In the genomic region with DNA sequence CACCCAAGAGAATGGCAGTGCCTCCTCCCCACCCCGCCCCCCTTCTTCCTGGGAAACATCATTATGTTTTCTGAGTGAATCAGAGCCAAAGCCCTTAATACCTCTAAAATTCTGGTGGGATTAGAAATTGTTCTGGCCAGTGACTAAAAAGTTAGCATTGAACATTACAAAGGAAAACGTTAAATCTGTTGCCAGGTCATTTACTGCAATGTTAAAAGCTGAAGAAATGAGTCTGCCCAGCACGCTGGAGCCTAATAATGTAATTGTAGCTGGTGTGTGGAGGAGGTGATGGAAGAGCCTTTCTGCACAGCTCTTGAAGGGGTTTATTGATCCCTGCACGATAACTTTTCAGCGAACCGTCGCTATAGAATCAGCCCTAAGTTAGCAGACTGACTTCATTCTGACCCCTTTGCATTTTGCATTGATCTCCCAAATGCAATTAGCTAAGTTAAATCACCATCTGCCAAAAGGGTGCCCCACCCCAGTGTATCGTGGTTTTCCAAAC, we compare ENCODE assay signal across 22 mouse cellular contexts.
DNase-seq lines count a peak whose midpoint lies in the region; ATAC-seq and TF ChIP-seq lines count a peak whose summit lies in the region.
"Had no signal": no experiment of that assay in that cellular context is flagged by ENCODE, and none has a peak within 500 bp of the region (broad histone marks: within the 10 kb centered on the region; RNA-seq: fewer than 3 reads in every experiment).

No protein-coding gene starts in this region.

- no peak for ATAC-seq in embryonic facial prominence, embryonic 14.5 days (ENCODE audit: low read depth)
- peak; percentile 84; the same call in 1 of the 2 replicates for ATAC-seq in limb, embryonic 13.5 days (ENCODE audit: low FRiP score, low read depth)
- peak; percentile 63; the same call in 1 of the 2 replicates for ATAC-seq in limb, embryonic 14.5 days (ENCODE audit: low FRiP score, low read depth)
- no peak for ATAC-seq in forebrain, postnatal 0 days
- ATAC-seq: activated CD4-positive, CD25-positive, alpha-beta regulatory T cell, adult 4 months; CD4-positive, CD25-positive, alpha-beta regulatory T cell, adult 4 months; forebrain, embryonic 13.5 days; forebrain, embryonic 15.5 days had no signal

- no peak for TF ChIP-seq CTCF in forebrain, postnatal 0 days (IDR thresholded peaks at IDR 0.05; ENCODE audit: low read depth)

- H3K4me2 ChIP-seq in embryonic facial prominence, embryonic 14.5 days (ENCODE audit: low read depth, low read length), result no peak overlapping the region
- H3K4me2 ChIP-seq in limb, embryonic 13.5 days (replicated peaks), result no peak overlapping the region
- no peak overlapping the region for H3K4me2 ChIP-seq in limb, embryonic 14.5 days (replicated peaks; ENCODE audit: low read depth, low read length, severe bottlenecking)
- H3K4me2 ChIP-seq in forebrain, postnatal 0 days (ENCODE audit: low read depth), result no peak overlapping the region
- H3K4me2 ChIP-seq: embryonic facial prominence, embryonic 13.5 days; forebrain, embryonic 13.5 days; forebrain, embryonic 15.5 days had no signal

- WGBS in embryonic facial prominence, embryonic 14.5 days, result 70% methylated on average over 8 of the region's 8 CpGs
- 86% methylated on average over 8 of the region's 8 CpGs for WGBS in embryonic facial prominence, embryonic 10.5 days
- WGBS in limb, embryonic 13.5 days, result 45% methylated on average over 8 of the region's 8 CpGs
- WGBS in limb, embryonic 10.5 days, result 91% methylated on average over 8 of the region's 8 CpGs
- WGBS in limb, embryonic 14.5 days, result 40% methylated on average over 8 of the region's 8 CpGs
- WGBS in forebrain, postnatal 0 days, result 72% methylated on average over 8 of the region's 8 CpGs

- DNase-seq in embryonic facial prominence, embryonic 14.5 days (ENCODE audit: low spot score), result no peak
- DNase-seq in embryonic facial prominence, embryonic 10.5 days (ENCODE audit: low spot score), result no peak
- no peak for DNase-seq in limb, embryonic 10.5 days (ENCODE audit: low spot score)
- peak; percentile 71 for DNase-seq in limb, embryonic 14.5 days (ENCODE audit: low spot score)
- no peak for DNase-seq in forebrain, postnatal 0 days
- DNase-seq: adrenal gland, adult 8-10 months; adrenal gland, postnatal 36 days; B cell, adult 2 months; cerebellum, adult 11 months; cerebellum, adult 18-20 months; cerebellum, adult 8-10 months; cerebellum, adult 9-11 months; cerebellum, postnatal 14 days; cerebellum, postnatal 36 days had no signal

- no peaks in the 10 kb centered on the region for H3K27me3 ChIP-seq in embryonic facial prominence, embryonic 14.5 days (replicated peaks; ENCODE audit: control insufficient read depth, insufficient read depth, low read length)
- H3K27me3 ChIP-seq in embryonic facial prominence, embryonic 10.5 days (replicated peaks; ENCODE audit: low read depth, poor library complexity, severe bottlenecking), result no peaks in the 10 kb centered on the region
- no peaks in the 10 kb centered on the region for H3K27me3 ChIP-seq in limb, embryonic 13.5 days
- H3K27me3 ChIP-seq in limb, embryonic 10.5 days (ENCODE audit: low read depth, poor library complexity, severe bottlenecking), result no peaks in the 10 kb centered on the region
- no peaks in the 10 kb centered on the region for H3K27me3 ChIP-seq in limb, embryonic 14.5 days (ENCODE audit: control insufficient read depth, insufficient read depth, low read length)
- H3K27me3 ChIP-seq in forebrain, postnatal 0 days (ENCODE audit: insufficient read depth, low read length), result no peaks in the 10 kb centered on the region
- H3K27me3 ChIP-seq: CH12.LX; embryonic facial prominence, embryonic 13.5 days; forebrain, embryonic 13.5 days; forebrain, embryonic 15.5 days had no signal

- no peak overlapping the region for H3K4me3 ChIP-seq in embryonic facial prominence, embryonic 14.5 days (ENCODE audit: low read depth, low read length)
- no peak overlapping the region for H3K4me3 ChIP-seq in embryonic facial prominence, embryonic 10.5 days
- no peak overlapping the region for H3K4me3 ChIP-seq in limb, embryonic 13.5 days
- H3K4me3 ChIP-seq in limb, embryonic 10.5 days, result no peak overlapping the region
- no peak overlapping the region for H3K4me3 ChIP-seq in limb, embryonic 14.5 days (replicated peaks; ENCODE audit: low read length)
- H3K4me3 ChIP-seq in forebrain, postnatal 0 days (ENCODE audit: low read depth, low read length), result no peak overlapping the region
- H3K4me3 ChIP-seq: embryonic facial prominence, embryonic 13.5 days; forebrain, embryonic 13.5 days; forebrain, embryonic 15.5 days had no signal

- H3K27ac ChIP-seq in embryonic facial prominence, embryonic 14.5 days (replicated peaks; ENCODE audit: low read depth, low read length), result 0 out of 2 replicates have a peak overlapping the region, but pooled peaks have one; percentile 33
- no peak overlapping the region for H3K27ac ChIP-seq in embryonic facial prominence, embryonic 10.5 days (replicated peaks)
- H3K27ac ChIP-seq in limb, embryonic 13.5 days, result no peak overlapping the region
- H3K27ac ChIP-seq in limb, embryonic 10.5 days, result no peak overlapping the region
- H3K27ac ChIP-seq in limb, embryonic 14.5 days (replicated peaks; ENCODE audit: low read depth, low read length), result peak overlapping the region; percentile 26; the same call in 1 of the 2 replicates
- H3K27ac ChIP-seq in forebrain, postnatal 0 days (ENCODE audit: low read depth, low read length), result no peak overlapping the region
- H3K27ac ChIP-seq: embryonic facial prominence, embryonic 13.5 days; forebrain, embryonic 13.5 days; forebrain, embryonic 15.5 days had no signal

- H3K9ac ChIP-seq in embryonic facial prominence, embryonic 14.5 days (ENCODE audit: low read depth, low read length), result no peak overlapping the region
- H3K9ac ChIP-seq in limb, embryonic 13.5 days, result no peak overlapping the region
- H3K9ac ChIP-seq in limb, embryonic 14.5 days (ENCODE audit: low read depth, low read length, severe bottlenecking), result no peak overlapping the region
- no peak overlapping the region for H3K9ac ChIP-seq in forebrain, postnatal 0 days
- H3K9ac ChIP-seq: embryonic facial prominence, embryonic 13.5 days; forebrain, embryonic 13.5 days; forebrain, embryonic 15.5 days had no signal

- H3K4me1 ChIP-seq in embryonic facial prominence, embryonic 14.5 days (ENCODE audit: control insufficient read depth, insufficient read depth, low read length), result no peaks in the 10 kb centered on the region; the same call in 1 of the 2 replicates
- H3K4me1 ChIP-seq in embryonic facial prominence, embryonic 10.5 days, result no peaks in the 10 kb centered on the region; the same call in 1 of the 2 replicates
- H3K4me1 ChIP-seq in limb, embryonic 13.5 days, result peaks cover 27% of the 10 kb centered on the region
- H3K4me1 ChIP-seq in limb, embryonic 10.5 days, result no peaks in the 10 kb centered on the region
- peaks cover 17% of the 10 kb centered on the region; the same call in 1 of the 2 replicates for H3K4me1 ChIP-seq in limb, embryonic 14.5 days (ENCODE audit: control insufficient read depth, insufficient read depth, low read length)
- H3K4me1 ChIP-seq in forebrain, postnatal 0 days (ENCODE audit: insufficient read depth), result no peaks in the 10 kb centered on the region
- H3K4me1 ChIP-seq: forebrain, embryonic 13.5 days; forebrain, embryonic 15.5 days had no signal

- H3K9me3 ChIP-seq in embryonic facial prominence, embryonic 14.5 days (ENCODE audit: control insufficient read depth, low read length), result no peaks in the 10 kb centered on the region
- H3K9me3 ChIP-seq in embryonic facial prominence, embryonic 10.5 days, result no peaks in the 10 kb centered on the region
- peaks cover 4% of the 10 kb centered on the region; the same call in 1 of the 2 replicates for H3K9me3 ChIP-seq in limb, embryonic 13.5 days
- H3K9me3 ChIP-seq in limb, embryonic 10.5 days (replicated peaks), result no peaks in the 10 kb centered on the region
- no peaks in the 10 kb centered on the region for H3K9me3 ChIP-seq in limb, embryonic 14.5 days (ENCODE audit: control insufficient read depth, low read length)
- no peaks in the 10 kb centered on the region for H3K9me3 ChIP-seq in forebrain, postnatal 0 days (ENCODE audit: low read length)
- H3K9me3 ChIP-seq: embryonic facial prominence, embryonic 13.5 days; forebrain, embryonic 13.5 days; forebrain, embryonic 15.5 days; G1E had no signal

- TF ChIP-seq POLR2A in limb, embryonic 14.5 days (IDR thresholded peaks at IDR 0.05; ENCODE audit: borderline replicate concordance, extremely low read depth, insufficient read depth, insufficient read length), result no peak

- peaks cover 4% of the 10 kb centered on the region for H3K36me3 ChIP-seq in embryonic facial prominence, embryonic 14.5 days (ENCODE audit: control insufficient read depth, insufficient read depth, low read length)
- peaks cover 37% of the 10 kb centered on the region for H3K36me3 ChIP-seq in embryonic facial prominence, embryonic 10.5 days (replicated peaks)
- 0 out of 2 replicates have a peak, but pooled peaks cover 3% of the 10 kb centered on the region for H3K36me3 ChIP-seq in limb, embryonic 13.5 days
- peaks cover 3% of the 10 kb centered on the region for H3K36me3 ChIP-seq in limb, embryonic 10.5 days
- H3K36me3 ChIP-seq in limb, embryonic 14.5 days (ENCODE audit: control insufficient read depth, insufficient read depth, low read length), result 0 out of 2 replicates have a peak, but pooled peaks cover 2% of the 10 kb centered on the region
- no peaks in the 10 kb centered on the region for H3K36me3 ChIP-seq in forebrain, postnatal 0 days (ENCODE audit: insufficient read depth)
- H3K36me3 ChIP-seq: forebrain, embryonic 15.5 days; G1E had no signal

Comparison
In these comparisons a context has a peak if more than half of its experiments do, and no peak if none do; other contexts are left out.
1. H3K27ac ChIP-seq: peak in embryonic facial prominence, embryonic 14.5 days (single experiment) and limb, embryonic 14.5 days (single experiment); none in embryonic facial prominence, embryonic 10.5 days (single experiment), limb, embryonic 13.5 days (single experiment), limb, embryonic 10.5 days (single experiment) and forebrain, postnatal 0 days (single experiment).
2. ATAC-seq: peak in limb, embryonic 13.5 days (single experiment) and limb, embryonic 14.5 days (single experiment); none in embryonic facial prominence, embryonic 14.5 days (single experiment) and forebrain, postnatal 0 days (single experiment).